Mouse (Mus musculus) thymus, adult 2 months (tissue): ENCODE measurements at regions not wholly inside any gene's neighbourhood (a gene's known extent, or its start where the extent isn't known, plus 50 kb on each side); places are given as distances from the start of the nearest gene placed in this dataset.

Experiments
- DNase-seq: peaks from one replicate; pipeline ENCODE4 v3.0.0; 2021
- H3K27ac ChIP-seq: fragments of 200-500 bp; 2 replicates; pipeline ENCODE4 v1.5.1; 2012; ENCODE audit warnings: low read length, control low read depth; ENCODE audit not compliant: control insufficient read depth, insufficient read depth
- H3K27me3 ChIP-seq: fragments of 200-500 bp; 2 replicates; pipeline ENCODE4 v1.6.1; 2012; ENCODE audit warnings: mild to moderate bottlenecking, low read length, moderate library complexity, mixed read lengths; ENCODE audit not compliant: control insufficient read depth, insufficient read depth
- H3K36me3 ChIP-seq: fragments of 200-500 bp; 2 replicates; pipeline ENCODE4 v1.6.1; 2012; ENCODE audit warnings: mild to moderate bottlenecking, low read length, moderate library complexity; ENCODE audit not compliant: control insufficient read depth, insufficient read depth
- H3K4me1 ChIP-seq: fragments of 200-500 bp; replicated peaks from 2 replicates; pipeline ENCODE4 v1.6.1; 2012; ENCODE audit warnings: low read length; ENCODE audit not compliant: control insufficient read depth, insufficient read depth
- H3K4me3 ChIP-seq: fragments of 200-500 bp; 2 replicates; pipeline ENCODE4 v1.5.1; 2012; ENCODE audit warnings: mild to moderate bottlenecking, low read length, control low read depth, moderate library complexity; ENCODE audit not compliant: control insufficient read depth, insufficient read depth
- CTCF ChIP-seq: fragments of 200-500 bp; IDR thresholded peaks from 2 replicates; pipeline ENCODE4 v1.5.1; 2012; ENCODE audit warnings: mild to moderate bottlenecking, control low read depth, low read length, moderate library complexity, borderline replicate concordance; ENCODE audit not compliant: control insufficient read depth, poor library complexity, insufficient read depth; ENCODE audit errors: extremely low read depth
- POLR2A ChIP-seq: fragments of 200-500 bp; IDR thresholded peaks from 2 replicates; pipeline ENCODE4 v1.6.1; 2012; ENCODE audit warnings: mild to moderate bottlenecking, low read length, control low read depth, moderate library complexity; ENCODE audit not compliant: control insufficient read depth, poor library complexity, insufficient read depth; ENCODE audit errors: extremely low read depth
- WGBS: fragments of 180-500 bp; shearing (Covaris S2); methylation state at CpG from one replicate; pipeline ENCODE4 v1.1.7; 2018; 5-methylcytosine and 5-hydroxymethylcytosine counted together

GRCm38 (mm10) chr4:142449713-142450112 is 210.5 kb upstream of the Kazn start:
- H3K27ac ChIP-seq: no peak overlapping the region
- DNase-seq: no peak
- TF ChIP-seq CTCF (no peak), POLR2A (no peak)
- H3K4me1 ChIP-seq: no peaks in the 10 kb centered on the region
- no peaks in the 10 kb centered on the region for H3K27me3 ChIP-seq
- no peak overlapping the region for H3K4me3 ChIP-seq
- WGBS: 93% methylated on average over 13 of the region's 13 CpGs
- H3K36me3 ChIP-seq: no peaks in the 10 kb centered on the region

DNA sequence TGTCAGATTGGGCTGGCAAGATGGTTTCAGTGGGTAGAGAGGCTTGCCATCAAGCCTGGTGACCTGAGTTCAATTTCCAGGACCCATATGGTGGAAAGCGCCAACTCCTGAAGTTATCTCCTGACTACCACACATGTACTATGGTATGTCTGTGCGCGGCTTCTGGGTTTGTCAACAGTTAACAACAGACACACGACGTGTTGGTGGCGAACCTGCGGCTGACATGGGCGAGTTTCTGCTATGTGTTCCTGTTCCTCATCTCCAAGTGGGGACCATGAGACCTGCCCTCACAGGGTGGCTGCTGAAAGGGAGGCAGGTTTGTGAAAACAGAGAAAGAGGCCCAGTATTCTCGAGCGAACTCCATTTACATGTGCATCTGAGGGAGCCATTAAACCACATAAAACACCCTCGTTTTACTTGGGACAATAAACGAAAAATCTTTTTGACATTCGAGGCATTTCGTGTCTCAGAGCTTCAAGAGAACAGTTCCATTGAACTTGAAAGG is 210.0 kb upstream of the Kazn start:
- H3K4me1 ChIP-seq: no peaks in the 10 kb centered on the region
- 90% methylated on average over 14 of the region's 14 CpGs for WGBS
- H3K27me3 ChIP-seq: no peaks in the 10 kb centered on the region
- H3K36me3 ChIP-seq: no peaks in the 10 kb centered on the region
- DNase-seq: no peak
- TF ChIP-seq CTCF: no peak
- TF ChIP-seq POLR2A: no peak
- no peak overlapping the region for H3K4me3 ChIP-seq
- no peak overlapping the region for H3K27ac ChIP-seq

DNA sequence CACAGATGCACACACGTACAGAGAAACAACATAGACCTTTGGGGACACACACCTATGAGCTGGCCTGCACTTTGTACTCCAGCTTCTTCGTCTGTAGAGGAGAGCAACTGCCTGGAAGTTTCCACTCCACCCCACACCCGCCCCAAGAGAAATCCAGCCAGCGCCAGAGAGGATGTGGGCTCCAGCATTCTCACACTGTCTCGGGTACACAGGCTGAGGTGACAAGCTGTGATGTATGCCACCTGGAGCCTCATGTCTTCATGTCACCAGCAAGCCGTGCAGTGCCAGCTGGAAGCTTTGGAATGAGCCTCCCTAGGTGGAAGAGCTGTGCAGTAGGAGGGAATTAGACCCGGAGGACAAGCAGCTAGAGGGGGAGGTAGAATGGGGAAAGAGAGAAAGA is 208.3 kb upstream of the Kazn start:
- DNase-seq: no peak
- H3K36me3 ChIP-seq: no peaks in the 10 kb centered on the region
- H3K4me1 ChIP-seq: no peaks in the 10 kb centered on the region
- no peak overlapping the region for H3K4me3 ChIP-seq
- no peak overlapping the region for H3K27ac ChIP-seq
- TF ChIP-seq CTCF: no peak
- TF ChIP-seq POLR2A: no peak
- H3K27me3 ChIP-seq: no peaks in the 10 kb centered on the region
- WGBS: 70% methylated on average over 7 of the region's 7 CpGs

GRCm38 (mm10) chr4:142441045-142441444 is 201.8 kb upstream of the Kazn start:
- Histone ChIP-seq H3K36me3 (no peaks in the 10 kb centered on the region), H3K4me1 (no peaks in the 10 kb centered on the region), H3K27ac (no peak overlapping the region), H3K4me3 (no peak overlapping the region), H3K27me3 (no peaks in the 10 kb centered on the region)
- DNase-seq: no peak
- TF ChIP-seq CTCF (no peak), POLR2A (no peak)
- 96% methylated on average over 11 of the region's 11 CpGs for WGBS

DNA sequence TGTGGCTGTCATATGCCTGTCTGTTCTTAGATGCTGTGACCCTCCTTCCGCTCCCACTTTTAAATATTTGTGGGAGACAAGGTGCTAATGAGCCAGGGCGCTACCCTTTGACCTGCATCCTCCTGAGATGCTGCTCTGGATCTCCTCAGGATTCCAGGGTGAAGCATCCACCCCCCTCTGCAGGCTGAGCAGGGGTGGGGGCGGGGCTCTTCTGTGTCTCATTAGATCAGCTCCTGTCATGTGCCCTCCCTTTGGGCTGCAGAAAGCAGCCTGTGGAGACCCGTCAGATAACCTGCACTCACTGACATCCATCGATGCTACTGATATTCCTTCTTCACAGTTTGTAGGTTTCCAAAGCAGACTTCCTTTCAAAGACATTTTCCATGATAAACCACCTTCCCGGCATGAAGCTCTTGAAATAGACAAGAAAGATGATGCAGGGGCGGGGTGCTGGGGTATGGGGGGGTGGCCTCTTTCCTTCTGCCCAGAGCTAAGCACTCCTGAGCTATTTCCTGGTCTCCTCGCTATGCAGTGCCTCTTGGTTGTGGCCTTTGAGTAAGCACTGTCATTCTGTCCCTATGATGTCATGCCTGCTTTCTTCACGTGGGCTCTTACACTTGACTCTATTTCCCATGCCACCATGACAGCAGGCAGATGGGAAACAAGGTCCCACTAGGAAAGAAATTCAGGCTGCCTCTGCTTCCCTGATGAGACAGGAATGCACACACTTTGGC is 200.4 kb upstream of the Kazn start:
- Histone ChIP-seq H3K27me3 (no peaks in the 10 kb centered on the region), H3K4me3 (no peak overlapping the region), H3K27ac (no peak overlapping the region), H3K4me1 (no peaks in the 10 kb centered on the region), H3K36me3 (no peaks in the 10 kb centered on the region)
- 62% methylated on average over 9 of the region's 9 CpGs for WGBS
- no peak for TF ChIP-seq CTCF
- no peak for TF ChIP-seq POLR2A
- DNase-seq: no peak

DNA sequence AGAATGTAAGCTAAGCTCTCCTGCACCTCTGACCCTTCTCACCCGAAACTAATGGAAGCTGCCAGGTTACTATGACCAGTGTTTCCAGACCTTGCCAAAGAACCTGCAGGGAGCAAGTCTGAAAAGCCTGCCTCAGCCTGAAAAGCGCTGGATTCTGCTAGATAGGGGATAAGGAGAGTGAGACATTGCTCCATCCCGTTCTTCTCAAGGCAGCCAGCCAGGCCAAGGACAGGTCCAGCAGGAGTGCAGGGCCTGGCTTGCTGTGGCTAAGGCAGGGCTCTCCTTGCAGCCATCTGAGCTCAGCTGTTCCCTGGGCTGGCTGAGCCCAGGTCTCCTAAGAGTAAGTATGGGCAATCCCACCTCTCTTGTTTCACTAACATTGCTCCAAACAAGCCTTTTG is 185.4 kb upstream of the Kazn start:
- H3K27me3 ChIP-seq: no peaks in the 10 kb centered on the region
- no peaks in the 10 kb centered on the region for H3K36me3 ChIP-seq
- no peak overlapping the region for H3K4me3 ChIP-seq
- H3K4me1 ChIP-seq: no peaks in the 10 kb centered on the region
- TF ChIP-seq CTCF: no peak
- no peak for TF ChIP-seq POLR2A
- 80% methylated on average over 3 of the region's 3 CpGs for WGBS
- H3K27ac ChIP-seq: no peak overlapping the region
- no peak for DNase-seq
